Mouse (Mus musculus): Measurements from ENCODE around the gene Wnk4.

Wnk4 gene

DNA sequence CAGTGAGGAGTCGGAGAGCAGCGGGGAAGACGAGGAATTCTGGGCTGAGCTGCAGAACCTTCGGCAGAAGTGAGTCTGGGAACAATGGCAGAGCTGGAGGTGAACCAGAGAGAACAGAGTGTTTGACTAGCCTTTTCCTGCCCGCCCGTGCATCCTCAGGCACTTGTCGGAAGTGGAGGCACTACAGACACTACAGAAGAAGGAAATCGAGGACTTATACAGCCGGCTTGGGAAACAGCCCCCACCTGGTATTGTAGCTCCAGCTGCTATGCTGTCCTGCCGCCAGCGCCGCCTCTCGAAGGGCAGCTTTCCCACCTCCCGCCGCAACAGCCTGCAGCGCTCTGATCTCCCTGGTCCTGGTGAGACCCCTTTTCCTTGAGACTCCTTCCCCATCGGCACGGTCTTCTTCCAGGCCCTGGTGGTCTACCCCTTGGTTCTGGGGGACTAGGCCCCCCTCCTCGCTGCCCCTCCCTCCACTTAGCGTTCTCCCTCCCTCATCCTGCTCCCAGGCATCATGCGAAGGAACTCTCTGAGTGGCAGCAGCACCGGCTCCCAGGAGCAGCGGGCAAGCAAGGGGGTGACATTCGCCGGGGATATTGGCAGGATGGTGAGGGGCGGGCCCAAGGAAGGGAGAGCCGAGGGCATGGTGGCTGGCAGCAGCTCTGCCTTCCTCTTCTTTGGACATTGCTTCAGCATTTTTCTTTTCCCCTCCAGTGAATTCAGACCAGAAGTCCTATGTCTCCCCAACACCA is 16.1 kb downstream of the Wnk4 start:
- DNase-seq (ENCODE audit: low spot score in 2 of 2) = no peak

GRCm38 (mm10) chr11:101277381-101278222 is 17.2 kb downstream of the Wnk4 start:
- DNase-seq (ENCODE audit: low spot score in 2 of 2) = no peak

DNA sequence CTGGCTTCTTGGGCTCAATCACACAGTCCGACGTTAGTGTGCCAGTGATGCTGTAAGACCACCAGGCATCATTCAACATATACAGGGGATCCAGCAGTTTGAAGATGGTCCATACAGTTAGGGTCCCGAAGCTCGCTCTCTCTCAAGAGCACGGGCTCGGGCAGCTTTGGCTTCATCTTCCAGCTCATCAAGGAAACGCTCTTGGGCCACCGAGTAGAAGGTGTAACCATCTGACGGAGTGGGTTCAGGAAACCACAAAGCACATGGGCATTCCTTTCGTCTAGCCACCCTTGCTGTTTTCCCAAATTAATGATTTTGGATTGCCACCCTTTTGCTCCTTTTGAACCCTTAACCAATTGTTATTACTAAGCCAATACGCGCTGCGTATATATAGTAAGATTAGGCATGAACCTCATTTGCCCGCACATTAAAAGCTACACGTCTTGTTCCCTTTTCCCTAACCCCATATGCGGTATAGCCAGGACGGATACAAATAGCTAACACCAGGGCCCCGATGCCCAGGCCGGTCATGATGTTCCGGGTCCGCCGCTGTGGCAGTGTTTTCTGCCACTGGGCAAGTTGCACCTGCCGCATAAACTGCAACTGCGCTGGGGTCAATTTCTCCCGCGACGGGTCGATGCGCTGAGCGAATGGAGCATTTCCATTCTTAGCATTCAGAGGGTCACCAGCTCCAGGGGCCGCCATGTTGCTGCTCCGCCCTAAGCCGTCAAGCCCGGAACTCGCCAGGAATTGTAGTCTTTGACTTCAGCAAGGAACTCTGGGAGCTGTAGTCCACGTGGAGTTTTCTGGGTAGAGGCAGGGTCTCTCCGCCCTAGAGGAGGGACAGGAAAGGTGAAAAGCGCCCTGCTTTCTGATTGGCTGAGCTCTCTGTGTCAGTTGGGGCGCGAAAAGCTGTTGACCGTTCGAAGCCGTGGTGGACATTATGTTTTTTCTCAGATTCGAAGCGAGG is 18.1 kb downstream of the Wnk4 start, which contains the start of the genes Cntd1 and Coa3:
Cntd1 (plus strand) TSS at position 790 of the 970 bp plus-strand sequence.
Coa3 (minus strand) TSS at position 892 of the 970 bp plus-strand sequence.
- peak; percentile 82 to 85 for DNase-seq (ENCODE audit: low spot score in 2 of 2)

DNA sequence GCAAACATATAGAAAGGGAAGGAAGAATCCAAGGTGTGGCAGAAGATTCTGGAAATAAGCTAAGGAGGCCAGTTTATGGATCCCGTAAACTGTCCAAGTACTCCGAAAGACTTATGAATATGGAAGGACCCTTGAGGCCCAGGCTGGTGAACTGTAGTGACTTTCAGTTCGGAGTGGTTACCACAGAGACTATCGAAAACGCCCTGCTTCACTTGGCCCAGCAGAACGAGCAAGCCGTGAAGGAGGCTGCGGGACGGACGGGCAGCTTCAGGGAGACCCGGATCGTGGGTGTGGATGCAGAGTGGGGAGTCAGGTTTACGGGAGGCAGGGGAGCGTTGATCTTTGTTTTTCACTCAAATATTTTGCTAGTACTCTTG is 18.8 kb downstream of the Wnk4 start:
- no peak for DNase-seq (ENCODE audit: low spot score in 2 of 2)

- DNase-seq (ENCODE audit: low spot score in 2 of 2) = no peak
Measured at GRCm38 (mm10) chr11:101280837-101281236, 20.5 kb downstream of the Wnk4 start.

- no peak for DNase-seq (ENCODE audit: low spot score in 2 of 2)
Measured at GRCm38 (mm10) chr11:101282896-101283295, 22.5 kb downstream of the Wnk4 start.

- DNase-seq (ENCODE audit: low spot score in 2 of 2) = no peak
Measured at GRCm38 (mm10) chr11:101283805-101284204, 23.4 kb downstream of the Wnk4 start.

DNA sequence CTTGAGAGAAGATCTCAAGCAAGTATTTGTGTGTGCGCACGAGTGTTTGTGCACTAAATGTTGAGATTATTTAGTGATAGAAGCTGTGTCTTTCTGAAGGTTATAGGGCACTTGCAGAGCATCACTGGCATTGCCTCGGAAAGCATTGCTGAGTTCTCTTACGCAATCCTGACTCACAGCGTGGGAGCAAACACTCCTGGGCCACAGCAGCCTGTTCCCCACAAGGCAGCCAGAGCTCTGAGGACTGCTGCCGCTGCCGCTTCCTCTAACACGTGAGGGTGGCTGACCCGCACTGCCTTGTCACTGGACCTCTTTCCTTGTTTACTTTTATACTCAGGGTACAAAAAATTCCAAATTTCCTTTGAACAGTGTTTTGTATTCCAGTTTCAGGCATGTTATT is 26.9 kb downstream of the Wnk4 start:
- no peak for DNase-seq (ENCODE audit: low spot score in 2 of 2)

DNA sequence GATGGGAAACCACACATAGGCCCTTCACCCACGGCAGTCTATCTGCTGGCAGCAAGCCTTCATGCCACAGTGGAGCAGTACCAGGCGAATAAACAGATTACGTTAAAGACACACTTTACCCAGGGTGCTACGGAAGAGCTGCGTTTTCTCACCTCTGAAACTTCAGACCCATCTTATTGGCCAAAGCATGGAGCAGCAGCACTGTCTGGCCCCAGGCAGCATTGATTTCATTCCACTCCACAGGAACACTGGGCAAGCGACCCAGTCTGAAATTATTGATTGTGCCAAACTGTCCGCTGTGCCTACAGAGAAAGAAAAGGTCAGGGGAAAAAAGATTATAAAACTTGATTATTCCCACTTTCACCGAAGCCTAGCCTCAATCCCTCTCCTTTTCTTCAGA is 30.9 kb downstream of the Wnk4 start:
- no peak for DNase-seq (ENCODE audit: low spot score in 2 of 2)

DNA sequence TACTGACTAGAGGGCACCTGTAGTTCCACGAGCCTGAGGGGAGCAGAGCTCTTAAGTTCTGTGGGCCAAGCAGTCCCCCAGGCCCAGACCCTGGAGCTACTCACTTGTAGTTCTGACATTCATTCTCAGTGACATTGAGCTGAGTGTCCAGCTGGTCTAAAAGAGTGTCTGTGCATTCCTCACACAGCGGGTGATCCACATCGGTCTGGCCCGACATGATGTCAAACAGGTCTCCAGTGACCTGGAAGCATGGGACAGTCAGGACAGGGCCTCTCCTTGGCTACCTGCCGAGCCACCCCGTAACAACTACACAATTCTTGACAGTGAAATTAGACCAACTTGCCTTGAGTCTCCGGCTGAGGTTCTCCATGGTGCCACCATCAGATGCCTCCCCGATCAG is 34.8 kb downstream of the Wnk4 start:
- DNase-seq (ENCODE audit: low spot score in 2 of 2) = no peak

DNA sequence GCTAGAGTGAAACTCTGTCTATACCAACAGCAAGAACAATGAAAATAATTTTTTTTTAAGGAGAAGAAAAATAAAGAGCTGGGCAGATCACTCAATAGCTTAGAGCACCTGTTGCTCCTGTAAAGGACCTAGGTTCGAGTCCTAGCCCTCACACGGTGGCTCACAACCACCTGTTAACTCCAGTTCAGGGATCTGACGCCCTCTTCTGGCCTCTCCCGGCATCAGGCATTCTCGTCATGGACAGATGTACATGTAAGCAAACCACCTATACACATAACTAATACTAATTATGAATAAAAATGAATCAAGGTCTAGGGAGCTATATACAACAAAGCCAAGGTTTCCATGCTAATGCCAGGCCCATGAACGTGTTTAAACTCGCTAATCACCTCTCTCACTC is 40.5 kb downstream of the Wnk4 start:
- no peak for DNase-seq (ENCODE audit: low spot score in 2 of 2)

GRCm38 (mm10) chr11:101301299-101302003 is 41.1 kb downstream of the Wnk4 start:
- no peak for DNase-seq (ENCODE audit: low spot score in 2 of 2)

DNA sequence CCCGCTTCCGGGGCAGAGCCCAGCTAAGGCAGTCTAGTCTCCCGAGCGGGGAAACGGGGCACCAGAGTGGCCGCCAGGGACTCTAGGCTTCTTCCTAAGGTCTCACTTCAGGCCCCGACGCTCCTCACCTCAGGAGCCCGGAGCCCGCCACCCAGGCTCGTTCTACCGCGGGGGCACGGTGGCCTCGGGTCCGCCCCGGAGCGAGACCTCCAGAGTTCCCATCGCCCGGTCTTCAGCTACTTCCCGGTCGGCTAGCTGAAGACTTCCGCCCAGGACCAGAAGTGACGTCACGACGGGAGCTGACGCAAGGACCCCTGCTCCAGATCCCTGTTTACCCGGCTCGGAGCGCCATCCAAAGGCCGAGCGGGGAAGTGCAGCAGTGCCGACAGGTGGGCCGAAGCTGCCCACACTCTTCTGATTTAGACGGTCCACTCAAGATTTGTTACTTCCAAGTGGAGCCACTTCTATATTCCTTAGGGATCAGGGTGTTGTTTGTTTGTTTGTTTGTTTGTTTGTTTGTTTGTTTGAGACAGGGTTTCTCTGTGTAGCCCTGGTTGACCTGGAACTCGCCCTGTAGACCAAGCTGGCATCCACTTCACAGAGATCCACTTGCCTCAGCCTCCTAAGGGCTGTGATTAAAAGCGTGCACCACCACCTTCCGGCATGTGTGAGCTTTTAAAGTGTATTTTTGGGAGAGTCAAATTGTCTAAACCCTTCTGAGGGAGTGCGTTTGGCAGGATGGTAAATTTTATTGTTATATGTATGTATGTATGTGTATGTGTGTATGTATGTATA is 41.8 kb downstream of the Wnk4 start, which contains the start of gene Becn1:
Becn1 (minus strand) TSS at position 283 of the 795 bp plus-strand sequence.
- peak; percentile 92 to 93 for DNase-seq (ENCODE audit: low spot score in 2 of 2)

DNA sequence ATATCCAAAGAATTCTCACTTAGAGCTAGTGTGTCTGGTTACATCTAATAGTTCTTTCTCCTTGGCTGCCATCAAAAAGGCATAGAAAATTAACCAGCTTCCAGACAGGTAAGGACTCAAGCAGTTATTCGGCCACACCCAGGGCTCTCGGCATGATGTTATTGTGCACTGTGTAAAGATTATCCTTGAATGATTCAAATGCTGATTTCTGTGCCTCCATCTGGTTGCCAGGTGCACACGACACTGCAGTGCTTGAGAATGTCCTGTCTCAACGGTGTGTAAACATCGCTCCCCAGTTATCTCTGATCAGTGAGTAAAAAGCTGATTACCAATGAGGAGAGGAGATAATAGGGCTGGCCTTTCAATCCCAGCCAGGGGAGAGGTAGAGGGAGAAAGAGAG is 47.4 kb downstream of the Wnk4 start:
- DNase-seq (ENCODE audit: low spot score in 2 of 2) = no peak

GRCm38 (mm10) chr11:101311083-101311482 is 50.7 kb downstream of the Wnk4 start:
- DNase-seq (ENCODE audit: low spot score in 2 of 2) = no peak

DNA sequence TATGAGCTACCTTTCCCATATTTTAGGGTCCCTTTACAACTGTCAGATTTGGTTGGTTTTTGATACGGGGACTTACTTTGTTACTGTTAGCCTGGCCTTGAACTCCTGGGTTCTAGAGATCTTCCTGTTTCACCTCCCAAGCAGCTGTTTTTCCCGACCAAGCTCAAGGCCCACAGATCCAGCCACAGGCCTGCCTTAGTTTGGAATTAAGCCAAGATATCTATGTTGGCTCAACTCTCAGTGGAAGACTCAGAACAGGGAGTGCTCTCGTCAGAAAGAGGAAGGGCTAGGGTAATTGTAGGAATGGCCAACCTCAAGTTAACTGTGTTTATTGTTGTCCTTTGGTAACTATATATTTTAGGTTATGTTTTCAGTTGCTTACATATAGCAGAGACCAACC is 51.8 kb downstream of the Wnk4 start:
- DNase-seq (ENCODE audit: low spot score in 2 of 2) = no peak

GRCm38 (mm10) chr11:101314567-101314966 is 54.2 kb downstream of the Wnk4 start:
- no peak for DNase-seq (ENCODE audit: low spot score in 2 of 2)

DNA sequence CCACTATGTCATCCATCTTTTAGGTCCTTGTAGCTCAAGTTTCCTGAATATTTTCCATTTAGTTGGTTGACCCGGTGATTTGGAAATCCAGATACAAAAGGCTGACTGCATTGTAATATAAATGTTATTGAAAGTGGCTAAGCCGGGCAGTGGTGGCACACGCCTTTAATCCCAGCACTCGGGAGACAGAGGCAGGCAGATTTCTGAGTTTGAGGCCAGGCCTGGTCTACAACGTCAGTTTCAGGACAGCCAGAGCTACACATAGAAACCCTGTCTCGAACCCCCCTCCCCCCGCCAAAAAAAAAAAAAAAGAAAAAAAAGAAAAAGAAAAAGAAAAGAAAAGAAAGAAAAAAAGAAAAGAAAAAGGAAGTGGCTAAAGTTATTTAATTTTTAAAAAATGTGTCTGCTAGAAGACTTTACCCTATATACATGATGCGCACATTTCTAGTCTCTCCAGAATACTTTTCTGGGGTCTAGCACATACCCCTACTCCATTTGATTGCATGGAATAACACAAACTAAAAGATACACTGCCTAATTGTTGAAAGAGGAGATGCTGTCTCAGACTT is 54.8 kb downstream of the Wnk4 start:
- DNase-seq (ENCODE audit: low spot score in 2 of 2) = no peak

DNA sequence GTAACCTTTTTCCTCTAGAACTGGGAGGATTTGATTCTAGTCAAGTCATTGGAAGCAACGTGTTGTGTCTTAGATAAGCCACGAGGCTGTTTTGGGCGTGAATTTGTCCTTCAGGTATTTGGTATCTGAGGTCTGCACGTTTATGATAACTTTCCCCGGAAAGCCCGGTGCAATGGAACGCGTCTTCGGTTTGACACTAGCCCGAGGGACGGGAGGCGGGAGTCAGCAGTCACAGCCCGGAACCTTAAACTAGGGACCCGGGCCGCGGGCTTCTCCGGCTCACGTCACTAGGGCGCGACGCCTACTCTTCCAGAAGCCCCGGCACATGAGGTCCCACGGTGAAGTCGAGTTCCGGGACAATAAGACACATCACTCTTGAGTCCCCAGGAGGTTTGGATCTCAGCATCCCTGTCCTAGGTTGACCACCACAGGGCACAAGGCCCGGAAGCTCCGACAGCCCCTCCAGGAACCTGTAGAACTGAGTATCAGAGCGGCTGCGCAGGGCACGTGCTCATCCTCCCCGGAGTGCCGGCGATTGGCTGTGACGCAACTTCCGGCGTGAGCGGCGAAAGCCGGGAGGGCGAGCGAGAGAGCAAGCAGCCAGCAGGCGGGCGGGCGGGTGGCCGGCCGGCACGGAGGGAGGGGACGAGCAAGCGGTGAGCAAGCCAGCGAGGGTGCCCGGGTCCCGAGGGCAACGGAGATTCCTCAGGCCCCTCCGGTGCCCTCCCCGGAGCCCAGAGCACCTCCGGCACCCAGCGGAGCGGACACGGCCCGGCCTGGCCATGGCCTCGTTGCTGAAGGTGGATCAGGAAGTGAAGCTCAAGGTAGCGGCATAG is 55.5 kb downstream of the Wnk4 start, which contains the start of gene Psme3:
Psme3 (plus strand) TSS at position 549 of the 836 bp plus-strand sequence.
- peak; percentile 90 to 91 for DNase-seq (ENCODE audit: low spot score in 2 of 2)
